Mouse (Mus musculus) thymus, postnatal 36 days (tissue): ENCODE measurements around the gene Eif2b1.
A peak's percentile ranks its signal among the peaks of the same experiment; 100 is the strongest.

ENCODE experiments used
- DNase-seq, 2 experiments: peaks; one replicate each; pipeline ENCODE4 v3.0.0; 2022; ENCODE audit warnings: mixed read lengths in 2 of 2

Gene Eif2b1

DNA sequence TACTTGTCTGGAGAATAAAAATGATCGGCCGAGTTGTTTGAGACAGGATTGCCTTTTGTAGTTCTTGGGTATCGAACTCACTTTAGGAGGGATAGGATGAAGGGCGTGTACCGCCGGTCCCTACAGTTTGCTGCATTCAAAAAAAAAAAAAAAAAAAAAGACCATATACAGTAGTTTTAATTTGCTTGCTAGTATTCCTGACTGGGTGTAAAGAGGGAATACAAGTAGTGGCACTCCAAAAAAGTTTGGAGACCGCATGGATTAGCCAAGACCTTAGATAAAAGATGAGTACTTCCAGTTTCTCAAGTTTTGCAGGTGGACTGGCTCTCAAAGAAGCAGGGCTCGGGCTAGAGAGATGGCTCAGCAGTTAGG, 37.3 kb downstream of the Eif2b1 start:
- no peak for DNase-seq

DNA sequence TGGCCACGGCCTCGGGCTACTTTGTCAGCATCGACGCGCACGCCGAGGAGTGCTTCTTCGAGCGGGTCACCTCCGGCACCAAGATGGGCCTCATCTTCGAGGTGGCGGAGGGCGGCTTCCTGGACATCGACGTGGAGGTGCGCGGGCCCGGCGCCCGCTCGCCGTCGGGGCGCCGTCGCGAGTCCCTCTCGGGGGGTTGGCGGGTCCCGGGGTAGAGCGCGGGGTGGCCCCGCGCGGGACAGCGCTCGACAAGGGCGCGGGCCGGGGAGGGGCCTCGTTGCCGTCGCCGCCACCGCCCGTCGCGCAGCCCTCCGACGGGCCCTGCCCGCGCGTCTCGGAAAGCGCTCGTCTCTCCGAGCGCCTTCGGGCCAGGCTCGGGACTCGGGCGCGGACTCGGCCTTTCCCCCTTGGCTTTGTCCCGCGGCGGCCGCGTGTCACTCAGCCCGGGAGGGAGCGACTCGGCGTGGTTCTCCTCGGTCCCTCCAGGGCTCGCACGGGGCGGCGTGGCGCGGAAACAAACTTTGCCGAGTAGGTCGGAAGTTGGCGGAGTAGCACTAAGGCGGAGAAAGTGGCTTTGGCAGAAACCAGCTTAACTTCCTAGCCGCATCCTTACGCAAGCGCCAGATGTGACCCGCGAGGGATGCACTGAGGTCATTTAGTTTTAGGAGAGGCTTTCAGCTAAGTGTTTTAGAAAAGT, 37.9 kb downstream of the Eif2b1 start:
- DNase-seq: peak; percentile 67 to 74

DNA sequence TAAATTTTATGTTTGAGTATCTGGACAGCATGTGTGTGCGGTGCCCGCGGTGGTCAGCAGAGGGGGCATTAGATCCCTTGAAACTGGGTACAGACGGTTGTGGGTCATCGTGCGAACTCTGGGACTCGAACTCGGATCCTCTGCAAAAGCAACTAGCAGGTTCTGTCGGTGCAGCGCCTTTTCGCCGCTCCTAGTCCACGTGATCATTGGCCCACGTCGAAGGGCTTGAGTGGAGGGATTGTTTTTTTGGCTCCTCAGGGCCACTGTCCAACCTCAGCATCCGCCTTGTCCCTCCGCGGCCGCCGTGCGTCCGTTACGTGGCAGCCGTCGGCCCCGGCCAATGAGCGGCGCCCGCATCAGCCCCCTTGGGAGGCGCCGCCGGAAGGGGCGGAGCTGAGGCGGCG, 38.5 kb downstream of the Eif2b1 start, which contains the start of gene Tmed2:
TSS of gene Tmed2 (plus strand) at position 313 of the 404 bp plus-strand sequence.
- peak; percentile 90 to 95 for DNase-seq

DNA sequence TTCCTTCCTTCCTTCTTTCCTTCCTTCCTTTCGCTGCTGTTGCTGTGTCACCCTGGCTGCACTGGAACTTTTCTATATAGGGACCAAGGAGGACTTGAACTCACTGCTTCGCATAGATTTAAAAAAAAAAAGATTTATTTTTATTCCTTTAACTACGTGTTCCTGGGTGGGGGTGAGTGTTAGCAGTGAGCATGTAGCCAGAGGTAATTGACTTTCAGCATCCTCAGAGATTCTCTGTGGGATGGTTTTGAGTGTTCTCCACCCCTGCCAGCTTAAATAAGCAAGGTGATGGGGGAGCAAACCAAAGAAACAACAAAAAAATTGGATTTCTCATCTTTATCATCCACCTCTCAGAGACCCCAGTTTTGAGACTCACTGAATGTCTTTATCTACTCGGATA, 39.0 kb downstream of the Eif2b1 start:
- DNase-seq: no peak

DNA sequence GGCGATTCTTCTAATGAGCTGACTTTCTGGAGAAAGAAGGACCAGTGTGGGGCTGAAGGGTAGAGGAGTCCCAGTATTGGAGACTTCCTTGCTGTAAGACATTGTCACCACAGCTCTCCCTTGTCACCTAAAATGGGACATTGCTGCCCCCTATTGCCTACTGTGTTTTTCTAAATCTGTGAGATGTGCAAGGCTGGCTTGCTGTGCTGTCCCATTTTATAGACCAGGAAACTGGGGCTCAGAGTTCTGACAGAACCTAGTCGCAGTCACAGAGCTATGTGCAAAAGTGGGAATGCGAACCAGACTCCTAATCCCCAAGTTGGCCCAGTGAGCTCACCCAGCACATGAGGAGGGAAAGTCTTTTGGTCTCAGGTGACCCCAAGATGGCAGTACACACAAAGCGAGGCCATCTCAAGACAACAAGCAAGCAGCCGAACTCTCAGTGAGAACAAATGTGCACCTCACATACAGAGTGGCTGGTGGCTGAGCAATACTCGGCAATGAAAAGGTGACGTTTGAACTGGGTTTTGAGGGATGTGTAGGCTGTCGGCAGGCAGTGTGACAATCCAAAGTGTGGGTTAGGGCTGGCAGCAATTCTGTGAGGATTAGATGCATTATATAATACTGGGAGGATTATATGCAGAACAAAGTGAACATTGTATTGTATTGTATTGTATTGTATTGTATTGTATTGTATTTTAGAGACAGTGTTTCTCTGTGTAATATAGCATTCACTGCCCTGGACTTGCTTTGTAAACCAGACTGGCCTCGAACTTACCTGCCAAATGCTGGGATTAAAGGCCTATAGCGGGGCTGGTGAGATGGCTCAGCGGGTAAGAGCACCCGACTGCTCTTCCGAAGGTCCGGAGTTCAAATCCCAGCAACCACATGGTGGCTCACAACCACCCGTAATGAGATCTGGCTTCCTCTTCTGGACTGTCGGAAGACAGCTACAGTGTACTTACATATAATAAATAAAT, 39.8 kb downstream of the Eif2b1 start:
- DNase-seq: peak; percentile 54 to 55

DNA sequence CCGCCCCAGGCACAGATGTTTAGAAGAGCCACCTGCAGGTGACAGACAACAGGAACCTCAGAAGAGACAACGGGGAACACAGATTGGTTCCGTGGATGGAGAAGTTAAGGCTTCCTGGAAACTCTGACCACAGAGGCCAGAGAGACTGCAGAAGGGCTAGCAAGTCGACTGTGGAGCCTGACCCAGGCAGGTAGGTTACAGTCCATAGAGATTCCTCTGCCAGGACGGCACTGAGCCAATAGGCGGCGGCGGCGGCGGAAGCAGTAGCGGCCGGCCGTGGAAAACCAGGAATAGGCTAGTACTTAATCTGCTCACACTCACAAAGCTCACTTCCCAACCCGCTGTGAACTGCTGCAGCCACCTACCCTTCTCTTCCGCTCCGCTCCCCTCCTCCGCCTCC, 42.2 kb downstream of the Eif2b1 start:
- peak; percentile 45 to 53 for DNase-seq

DNA sequence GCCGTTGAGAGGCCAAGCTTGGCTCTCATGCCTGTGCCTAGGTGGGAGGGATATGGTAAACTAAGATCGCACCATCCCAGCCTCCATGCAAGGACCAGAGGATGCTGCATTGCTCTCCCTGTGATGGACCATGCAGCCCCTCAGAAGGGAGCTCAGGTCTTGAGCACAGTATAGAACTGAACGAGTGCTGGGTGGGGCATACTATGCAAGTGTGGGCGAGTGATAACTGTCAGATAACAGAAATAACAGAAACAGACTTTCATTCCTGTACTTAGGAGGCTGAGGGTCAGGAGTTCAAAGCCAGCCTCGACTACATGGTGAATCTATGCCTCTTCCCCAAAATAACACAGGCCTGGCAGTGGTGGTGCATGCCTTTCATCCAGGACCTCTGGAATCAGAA, 43.9 kb downstream of the Eif2b1 start:
- DNase-seq: no peak

DNA sequence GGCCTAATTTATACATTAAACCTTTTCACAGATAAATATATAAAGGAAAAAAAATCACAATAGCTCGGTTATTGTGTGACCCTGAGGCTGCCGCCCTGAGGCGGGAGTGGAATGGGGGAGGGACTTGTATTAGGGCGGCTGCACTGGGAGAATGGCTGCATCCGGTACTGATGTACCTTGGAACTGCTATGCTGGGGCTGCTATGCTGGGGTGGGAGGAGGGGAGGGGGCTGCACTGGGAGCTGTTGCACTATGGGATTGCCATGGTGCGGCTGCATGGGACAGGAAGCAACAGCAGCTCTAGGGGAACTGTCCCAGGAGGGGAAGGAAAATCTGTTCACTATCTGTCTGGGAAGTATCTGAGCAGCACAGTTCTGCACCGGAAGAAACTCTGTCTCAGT, 46.5 kb downstream of the Eif2b1 start:
- DNase-seq: no peak

DNA sequence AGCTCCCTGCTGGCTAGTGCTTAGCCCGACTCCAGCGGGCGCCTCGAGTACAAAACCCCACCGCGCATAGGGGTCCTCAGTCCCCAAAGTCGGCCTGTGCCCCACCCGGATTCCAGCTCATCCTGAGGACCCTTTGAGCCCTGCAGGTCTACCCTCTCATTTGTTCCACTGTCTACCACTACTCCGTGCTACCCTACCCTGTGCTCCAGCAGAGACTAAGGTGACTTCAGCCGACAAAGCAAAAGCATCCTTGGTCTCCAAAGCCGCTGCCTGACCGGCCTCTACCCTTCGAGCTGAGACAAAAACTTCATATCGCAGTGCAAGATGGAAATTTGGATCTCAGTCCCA, 47.4 kb downstream of the Eif2b1 start:
- no peak for DNase-seq

DNA sequence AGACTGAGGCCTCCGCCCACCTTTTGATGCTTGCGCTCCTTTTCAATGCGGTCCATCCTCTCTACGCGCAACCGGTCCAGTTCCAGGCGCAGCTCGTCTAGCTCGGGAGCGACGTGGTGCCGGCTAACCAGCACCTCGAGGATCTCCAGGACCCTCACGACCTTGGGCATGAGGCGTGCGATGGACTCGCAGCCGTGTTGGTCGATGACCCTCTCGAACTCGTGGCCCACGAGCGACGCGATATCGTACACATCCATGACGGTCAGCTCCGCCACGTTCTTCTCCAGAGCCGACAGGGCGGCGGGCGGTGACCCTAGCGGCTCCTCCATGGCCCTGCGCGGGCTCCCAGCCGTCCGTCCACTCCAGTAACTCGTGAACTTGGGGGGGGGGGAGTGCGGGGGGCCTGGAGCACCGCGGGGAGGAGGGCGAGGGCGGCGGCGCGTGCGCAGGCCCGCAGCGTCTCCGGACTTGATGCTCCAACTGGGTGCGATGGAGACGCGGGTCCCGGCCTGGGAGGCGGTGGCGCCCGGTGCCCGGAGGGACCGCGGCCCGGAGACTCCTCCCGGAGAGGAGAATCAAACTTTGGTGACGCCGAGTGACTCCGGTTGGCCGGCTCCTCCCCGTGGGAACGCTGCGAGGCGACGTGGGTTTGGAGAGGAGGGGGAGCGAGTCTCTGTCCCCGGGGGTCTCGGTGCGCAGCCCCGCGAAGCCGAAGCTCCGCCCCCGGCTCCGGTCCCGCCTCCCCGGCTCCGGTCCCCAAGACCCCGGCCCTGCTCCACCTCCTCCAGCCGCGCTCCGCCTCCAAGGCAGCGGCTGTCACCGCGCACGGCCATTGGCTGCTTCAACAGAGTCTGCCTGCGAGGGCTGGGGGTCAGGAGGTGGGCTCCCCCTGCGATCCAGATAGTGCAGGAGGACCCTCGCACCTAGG, 48.0 kb downstream of the Eif2b1 start, which contains the start of gene Rilpl1:
TSS of gene Rilpl1 (minus strand) at position 737 of the 928 bp plus-strand sequence.
- peak; percentile 83 to 89 for DNase-seq

DNA sequence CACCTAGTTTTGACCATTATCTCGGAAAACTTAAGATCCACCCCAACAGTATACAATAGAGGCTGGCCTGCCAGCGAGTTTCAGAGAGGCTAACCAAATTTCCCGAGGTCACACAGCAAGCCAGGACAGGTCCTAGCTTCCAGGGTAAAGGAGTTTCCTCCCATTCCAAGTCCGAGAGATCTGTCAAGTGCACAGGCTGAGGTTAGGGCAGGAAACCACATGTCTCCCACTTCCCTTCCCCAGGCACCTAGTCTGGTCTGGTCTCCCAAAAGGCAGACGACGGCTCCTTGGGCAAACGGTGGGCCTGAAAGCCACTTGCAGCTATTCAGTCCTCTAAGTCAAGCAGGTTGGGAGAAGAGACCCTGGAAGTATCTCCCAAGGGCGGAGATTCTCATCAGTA, 49.2 kb downstream of the Eif2b1 start:
- no peak for DNase-seq

DNA sequence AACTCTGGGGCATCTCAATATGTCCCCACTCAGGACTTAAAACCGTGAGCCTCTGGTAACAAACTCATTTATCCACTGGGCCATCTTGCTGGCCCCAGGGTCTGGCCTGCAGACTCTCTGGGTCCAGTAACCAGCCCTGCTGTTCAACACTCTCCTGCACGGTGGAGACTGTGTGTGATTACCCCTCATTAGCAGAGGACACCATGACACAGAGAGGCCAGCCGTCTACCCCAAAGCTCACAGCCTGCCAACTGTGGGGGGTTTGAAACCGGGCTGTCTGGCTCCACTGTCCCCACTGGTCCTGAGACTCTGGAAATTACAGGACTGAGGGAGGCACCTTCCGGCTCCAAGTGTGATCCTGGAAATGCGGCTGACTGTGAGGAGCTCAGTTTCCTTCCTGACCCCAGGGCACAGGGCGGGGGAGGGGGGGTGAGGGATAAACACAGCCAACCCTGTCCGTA, 49.7 kb downstream of the Eif2b1 start:
- no peak for DNase-seq

DNA sequence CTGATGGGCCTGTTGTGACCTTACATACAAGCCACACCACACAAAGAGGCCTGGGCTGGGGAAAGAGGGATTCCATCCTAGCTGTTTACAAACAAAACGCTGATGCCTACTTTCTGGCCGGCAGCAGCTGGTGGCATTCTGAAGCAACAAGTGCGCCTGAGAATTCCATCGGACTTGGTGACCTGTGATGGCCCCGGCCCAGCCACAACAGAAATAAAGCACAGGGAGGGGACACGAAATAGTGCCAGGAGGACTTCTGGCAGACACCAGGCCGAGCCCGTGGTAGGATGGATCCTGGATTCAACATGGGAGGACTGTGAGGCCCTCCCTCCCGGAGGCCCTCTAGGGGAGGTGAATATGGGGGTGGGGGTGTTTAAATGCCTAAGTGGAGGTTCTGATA, 50.1 kb downstream of the Eif2b1 start:
- DNase-seq: no peak

DNA sequence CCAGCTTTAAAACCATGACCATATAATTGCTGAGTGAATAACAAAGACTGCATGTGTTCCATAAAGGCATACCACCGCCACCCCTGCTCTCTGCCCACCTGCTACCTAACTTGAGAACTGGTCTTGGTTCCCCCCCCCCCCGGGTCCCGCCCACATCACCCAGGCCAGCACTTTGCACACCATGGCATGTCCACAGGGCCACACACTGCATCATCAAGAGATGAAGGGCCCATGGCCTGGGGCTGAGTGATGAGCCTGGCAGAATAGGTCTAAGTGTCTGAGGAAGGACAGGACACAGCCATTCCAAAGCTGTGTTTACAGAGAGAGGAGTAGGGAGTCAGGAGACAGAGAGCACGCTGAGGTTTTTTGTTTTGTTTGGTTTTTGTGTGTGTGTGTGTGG, 50.6 kb downstream of the Eif2b1 start:
- no peak for DNase-seq

DNA sequence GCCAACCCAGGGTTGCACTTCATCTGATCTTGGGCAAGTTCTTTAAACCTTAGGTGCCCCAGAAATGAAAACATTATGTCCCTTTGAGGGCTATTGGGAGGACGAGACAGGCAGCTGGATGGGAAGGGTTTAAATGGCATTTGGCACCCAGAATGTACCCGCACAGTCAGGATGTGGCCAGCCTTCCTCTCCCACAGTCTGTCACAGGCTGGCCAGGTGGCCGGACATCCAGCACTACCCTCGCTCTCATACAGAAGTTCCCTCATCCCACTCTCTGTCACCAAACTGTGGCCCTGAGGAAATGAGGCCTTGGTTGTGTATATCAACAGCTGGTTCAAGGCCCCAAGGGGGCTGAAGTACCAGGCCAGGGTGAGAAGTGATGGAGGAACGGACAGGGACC, 54.0 kb downstream of the Eif2b1 start:
- DNase-seq: no peak

DNA sequence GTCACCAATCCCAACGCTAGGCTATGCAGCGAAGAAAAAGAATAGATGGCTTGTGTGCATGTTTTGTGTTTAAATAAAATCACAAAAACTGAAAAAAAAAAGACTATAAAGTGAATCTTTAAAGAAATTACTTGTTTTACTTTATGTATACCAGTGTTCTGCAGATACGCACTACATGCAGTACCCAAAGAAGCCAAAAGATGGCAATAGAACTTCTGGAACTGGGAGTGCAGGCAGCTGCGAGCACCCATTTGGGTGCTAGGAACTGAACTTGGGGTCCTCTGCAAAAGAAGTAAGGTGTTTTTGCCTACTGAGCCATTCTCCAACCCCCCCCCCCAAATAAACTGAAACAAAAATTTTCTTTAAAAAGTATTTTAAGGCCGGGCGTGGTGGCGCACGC, 55.9 kb downstream of the Eif2b1 start:
- DNase-seq: no peak

DNA sequence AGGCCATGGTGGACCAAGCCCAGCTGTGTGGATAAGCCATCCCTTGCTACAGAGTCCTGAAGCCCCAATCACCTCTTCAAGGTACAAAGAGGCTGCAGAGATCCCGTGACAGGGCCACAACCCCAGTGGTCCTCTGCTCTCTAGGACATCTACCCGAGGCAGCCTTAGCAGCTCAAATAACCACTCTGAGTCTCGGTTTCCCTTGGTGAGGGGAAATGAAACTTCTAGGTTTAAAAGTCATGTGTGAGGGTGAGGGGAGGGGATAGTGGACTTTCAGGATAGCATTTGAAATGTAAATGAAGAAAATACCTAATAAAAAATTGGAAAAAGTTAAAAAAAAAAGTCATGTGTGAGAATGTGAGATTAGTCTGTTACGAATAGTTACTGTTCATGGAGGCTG, 57.3 kb downstream of the Eif2b1 start:
- DNase-seq: no peak
